Mouse (Mus musculus) myocyte (in vitro differentiated cells): ENCODE results near the gene Espl1.

Experiments used
- E2F4 ChIP-seq: IDR thresholded peaks from one replicate; pipeline ENCODE4 v1.6.1; 2011; ENCODE audit warnings: mild to moderate bottlenecking, control low read depth, moderate library complexity; ENCODE audit not compliant: insufficient read depth
- MAX ChIP-seq: IDR thresholded peaks from one replicate; pipeline ENCODE4 v1.6.1; 2011; ENCODE audit warnings: low read depth, mild to moderate bottlenecking, control low read depth
- MYOG ChIP-seq, 3 experiments: IDR thresholded peaks; one replicate each; pipeline ENCODE4 v1.6.1; 2011; ENCODE audit warnings: control low read depth in 2 of 3, low read depth in 2 of 3, mild to moderate bottlenecking in 2 of 3; ENCODE audit not compliant: insufficient read length in 2 of 3, control insufficient read depth in 1 of 3, insufficient read depth in 1 of 3
- POLR2A ChIP-seq: IDR thresholded peaks from one replicate; pipeline ENCODE4 v1.6.1; 2011; ENCODE audit warnings: low read depth, mild to moderate bottlenecking, control low read depth, moderate library complexity; ENCODE audit not compliant: insufficient read length
- TCF12 ChIP-seq: IDR thresholded peaks from one replicate; pipeline ENCODE4 v1.6.1; 2011; ENCODE audit warnings: mild to moderate bottlenecking, control low read depth; ENCODE audit not compliant: poor library complexity, insufficient read depth, severe bottlenecking

DNA sequence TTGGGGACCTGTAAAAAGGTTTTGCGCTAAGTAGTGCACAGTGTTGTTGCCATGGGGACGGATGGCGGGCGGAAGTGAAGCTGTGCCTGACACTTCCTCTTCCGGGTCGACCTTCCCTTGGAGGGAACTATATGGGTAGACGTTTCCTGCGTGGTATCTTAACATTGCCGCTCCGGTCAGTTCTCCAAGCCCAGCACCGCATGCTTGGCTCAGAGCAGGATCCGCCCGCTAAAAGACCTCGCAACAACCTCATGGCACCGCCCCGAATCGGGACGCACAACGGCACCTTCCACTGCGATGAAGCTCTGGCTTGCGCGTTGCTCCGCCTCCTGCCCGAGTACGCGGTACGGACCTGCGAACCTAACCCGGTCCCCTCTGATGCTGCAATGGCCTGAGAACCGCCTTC, 35.5 kb downstream of the Espl1 start, which contains the start of gene Myg1:
- TF ChIP-seq POLR2A (peak; percentile 77), MYOG (IDR thresholded peaks at IDR 0.05; ENCODE audit: control insufficient read depth in 1 of 3, insufficient read depth in 1 of 3, insufficient read length in 2 of 3, low read depth in 2 of 3) (no peak), TCF12 (no peak), E2F4 (peak; percentile 65), MAX (peak; percentile 18)
